Mouse (Mus musculus) neutrophil, adult 59 days (primary cell): ENCODE data around the gene Chfr. TPM values are rescaled to one million over a fixed set of nuclear protein-coding genes. Genes with fewer than 3 reads are reported as not detected.

Source experiments
- total RNA-seq, 2 experiments: library from RNA; stranded (reverse); gene quantifications; 1 replicate in 1 of 2; 2 replicates in 1 of 2; pipeline ENCODE4 v1.2.4; 2023

Gene Chfr
- total RNA-seq = 10 to 100 TPM; 68.8 to 71.2 TPM

GRCm38 (mm10) chr5:110135293-110136086, at the start of gene Chfr:
Chfr (plus strand) TSS chr5:110135842.

GRCm38 (mm10) chr5:110094030-110094846, 41.4 kb upstream of the Chfr start, which contains the start of gene Gm35315:
Gm35315 (minus strand) TSS chr5:110094420.

GRCm38 (mm10) chr5:110099656-110100580, 35.7 kb upstream of the Chfr start, which contains the start of gene Plcxd1:
Plcxd1 (plus strand) TSS chr5:110099969.

GRCm38 (mm10) chr5:110107581-110108304, 27.9 kb upstream of the Chfr start, which contains the start of gene Gtpbp6:
Gtpbp6 (minus strand) TSS chr5:110108197.

GRCm38 (mm10) chr5:110109991-110110441, 25.6 kb upstream of the Chfr start, which contains the start of gene Zfp605:
Zfp605 (plus strand) TSS chr5:110110092.

GRCm38 (mm10) chr5:110176362-110177020, 40.8 kb downstream of the Chfr start, which contains the start of gene Golga3:
Golga3 (plus strand) TSS chr5:110176701.

Other genes with a start within 250 kb of the Chfr start
- gene Gm15446, start 212.4 kb upstream of the Chfr start, total RNA-seq = 1 to 10 TPM; 5.5 to 6.2 TPM
- 1 to 10 TPM; 7.7 to 8.6 TPM for gene Zfp932, start 139.3 kb upstream of the Chfr start, total RNA-seq
- 1 to 10 TPM; 3.8 to 6.5 TPM for gene Gm17655, start 63.3 kb upstream of the Chfr start, total RNA-seq
- gene Gm35315, start 41.4 kb upstream of the Chfr start, total RNA-seq = under 1 TPM; 0.13 to 0.35 TPM
- under 1 TPM in 1 of 2 experiments, not detected in 1; 0.13 TPM for gene Plcxd1, start 35.9 kb upstream of the Chfr start, total RNA-seq
- 10 to 100 TPM; 44.7 to 48.2 TPM for gene Gtpbp6, start 27.6 kb upstream of the Chfr start, total RNA-seq
- 1 to 10 TPM; 3.1 to 3.8 TPM for gene Zfp605, start 25.8 kb upstream of the Chfr start, total RNA-seq
- gene Golga3, start 40.9 kb downstream of the Chfr start, total RNA-seq = 10 to 100 TPM; 22.5 to 23.7 TPM
- 10 to 100 TPM; 48.0 to 51.1 TPM for gene Ankle2, start 95.2 kb downstream of the Chfr start, total RNA-seq
- 10 to 100 TPM; 11.7 to 13.5 TPM for gene Pgam5, start 134.1 kb downstream of the Chfr start, total RNA-seq
- 1 to 10 TPM; 3.3 to 3.4 TPM for gene Pxmp2, start 150.3 kb downstream of the Chfr start, total RNA-seq
- gene Pole, start 150.5 kb downstream of the Chfr start, total RNA-seq = 10 to 100 TPM; 25.1 to 27.5 TPM
- gene P2rx2, start 207.4 kb downstream of the Chfr start, total RNA-seq = not detected
- gene Lrcol1, start 208.9 kb downstream of the Chfr start, total RNA-seq = not detected